Mouse (Mus musculus) CH12.LX (cell line): ENCODE measurements around the gene Vamp4. TPM values are rescaled to one million over a fixed set of nuclear protein-coding genes. Genes with fewer than 3 reads are reported as not detected.

Experiments used
- DNase-seq: peaks from one replicate; pipeline ENCODE4 v3.0.0-alpha.2; 2013; ENCODE audit errors: extremely low read depth
- H3K27ac ChIP-seq: 2 replicates; pipeline ENCODE4 v1.5.1; 2012; ENCODE audit warnings: low read depth, mild to moderate bottlenecking, control low read depth, moderate library complexity; ENCODE audit not compliant: insufficient read depth
- H3K27me3 ChIP-seq: replicated peaks from 2 replicates; pipeline ENCODE3; 2012; ENCODE audit warnings: inconsistent platforms
- H3K36me3 ChIP-seq, 2 experiments: replicated peaks in 1 of 2; 2 replicates each; pipeline versions ENCODE3 to v1.6.1; 2012; ENCODE audit warnings: inconsistent platforms in 1 of 2, low read length in 1 of 2, mild to moderate bottlenecking in 1 of 2, mixed read lengths in 1 of 2, moderate library complexity in 1 of 2; ENCODE audit not compliant: control insufficient read depth in 1 of 2, insufficient read depth in 1 of 2
- H3K4me1 ChIP-seq, 2 experiments: 2 replicates each; pipeline ENCODE4 v1.6.1; 2012; ENCODE audit warnings: inconsistent platforms in 1 of 2, moderate library complexity in 1 of 2; ENCODE audit not compliant: insufficient read depth in 2 of 2, control insufficient read depth in 1 of 2
- H3K4me2 ChIP-seq: 2 replicates; pipeline ENCODE4 v1.6.1; 2012; ENCODE audit warnings: low read depth, mild to moderate bottlenecking, control low read depth; ENCODE audit not compliant: poor library complexity, insufficient read depth, severe bottlenecking
- H3K4me3 ChIP-seq, 3 experiments: fragments of 150-350 bp in 1 of 3; sonication (generic) in 1 of 3; replicated peaks in 1 of 3; 2 replicates each; pipeline versions ENCODE3 to v1.5.1; 2011 to 2012; ENCODE audit warnings: low read depth in 2 of 3, low read length in 2 of 3, mild to moderate bottlenecking in 2 of 3, moderate library complexity in 2 of 3, control low read depth in 1 of 3, improper control_type of control experiment in 1 of 3, inconsistent platforms in 1 of 3, mixed read lengths in 1 of 3; ENCODE audit not compliant: poor library complexity in 1 of 3
- H3K79me2 ChIP-seq: replicated peaks from 2 replicates; pipeline ENCODE4 v1.6.1; 2012; ENCODE audit warnings: mild to moderate bottlenecking, moderate library complexity; ENCODE audit not compliant: control insufficient read depth, poor library complexity, insufficient read depth, severe bottlenecking; ENCODE audit errors: extremely low read depth
- H3K9ac ChIP-seq: 2 replicates; pipeline ENCODE4 v1.6.1; 2012; ENCODE audit warnings: low read depth, mild to moderate bottlenecking, control low read depth, moderate library complexity; ENCODE audit not compliant: insufficient read depth
- H3K9me3 ChIP-seq: replicated peaks from 2 replicates; pipeline ENCODE3; 2012; ENCODE audit warnings: low read length, inconsistent platforms, mixed read lengths
- CHD1 ChIP-seq: IDR thresholded peaks from 2 replicates; pipeline ENCODE4 v1.6.1; 2012; ENCODE audit warnings: low read depth, low read length, improper control_type of control experiment, inconsistent platforms
- CHD2 ChIP-seq: IDR thresholded peaks from 2 replicates; pipeline ENCODE4 v1.6.1; 2011; ENCODE audit warnings: low read length, improper control_type of control experiment
- CTCF ChIP-seq, 2 experiments: IDR thresholded peaks in 1 of 2; conservative IDR thresholded peaks in 1 of 2; 2 replicates each; pipeline ENCODE4 v1.5.1; 2011 to 2012; ENCODE audit warnings: low read depth in 2 of 2, low read length in 2 of 2, improper control_type of control experiment in 1 of 2, inconsistent platforms in 1 of 2, mild to moderate bottlenecking in 1 of 2, moderate library complexity in 1 of 2
- E2F4 ChIP-seq: IDR thresholded peaks from 2 replicates; pipeline ENCODE4 v1.6.1; 2011; ENCODE audit warnings: low read depth, low read length, improper control_type of control experiment; ENCODE audit not compliant: insufficient replicate concordance
- ELF1 ChIP-seq: IDR thresholded peaks from 2 replicates; pipeline ENCODE4 v1.6.1; 2014; ENCODE audit warnings: low read depth, mild to moderate bottlenecking, inconsistent platforms, low read length, improper control_type of control experiment
- ETS1 ChIP-seq: conservative IDR thresholded peaks from 2 replicates; pipeline ENCODE4 v1.6.1; 2012; ENCODE audit warnings: low read depth, mild to moderate bottlenecking, inconsistent platforms, low read length, improper control_type of control experiment, moderate library complexity
- HCFC1 ChIP-seq: IDR thresholded peaks from 2 replicates; pipeline ENCODE4 v1.6.1; 2012; ENCODE audit warnings: low read depth, mild to moderate bottlenecking, inconsistent platforms, low read length, improper control_type of control experiment
- MEF2A ChIP-seq: IDR thresholded peaks from 2 replicates; pipeline ENCODE4 v1.6.1; 2014; ENCODE audit warnings: low read depth, mild to moderate bottlenecking, inconsistent platforms, low read length, improper control_type of control experiment, borderline replicate concordance
- PAX5 ChIP-seq: IDR thresholded peaks from 2 replicates; pipeline ENCODE4 v1.6.1; 2012; ENCODE audit warnings: low read length, inconsistent platforms, mixed read lengths
- POLR2AphosphoS2 ChIP-seq: IDR thresholded peaks from 2 replicates; pipeline ENCODE4 v1.6.1; 2011; ENCODE audit warnings: low read depth, low read length, improper control_type of control experiment
- RAD21 ChIP-seq: IDR thresholded peaks from 2 replicates; pipeline ENCODE4 v1.6.1; 2011; ENCODE audit warnings: low read depth, mild to moderate bottlenecking, low read length, improper control_type of control experiment, moderate library complexity
- RCOR1 ChIP-seq: conservative IDR thresholded peaks from 2 replicates; pipeline ENCODE4 v1.6.1; 2012; ENCODE audit warnings: low read depth, mild to moderate bottlenecking, inconsistent platforms, low read length, improper control_type of control experiment
- SIN3A ChIP-seq: IDR thresholded peaks from 2 replicates; pipeline ENCODE4 v1.6.1; 2012; ENCODE audit warnings: low read length, improper control_type of control experiment, inconsistent platforms
- ZKSCAN1 ChIP-seq: IDR thresholded peaks from 2 replicates; pipeline ENCODE4 v1.6.1; 2012; ENCODE audit warnings: low read depth, inconsistent platforms, low read length, improper control_type of control experiment, borderline replicate concordance
- ZMIZ1 ChIP-seq: IDR thresholded peaks from 2 replicates; pipeline ENCODE4 v1.6.1; 2012; ENCODE audit warnings: low read depth, mild to moderate bottlenecking, inconsistent platforms, low read length, improper control_type of control experiment
- ZNF384 ChIP-seq: IDR thresholded peaks from 2 replicates; pipeline ENCODE4 v1.6.1; 2012; ENCODE audit warnings: low read depth, low read length, improper control_type of control experiment, inconsistent platforms
- dilution Hi-C: fragments of 300-500 bp; cut with MboI; formaldehyde crosslinking; loops from 2 replicates; pipeline ENCODE4 v1.14.3; 2020; ENCODE audit warnings: low sequenced_read_pairs; ENCODE audit not compliant: extremely low pct_unique_long_range_greater_than_20kb, extremely low pct_ligation_motif_present
- in situ Hi-C: fragments of 300-500 bp; cut with MboI; formaldehyde crosslinking; loops from 3 replicates; pipeline ENCODE4 v1.14.3; 2019; ENCODE audit warnings: low sequenced_read_pairs, low pct_ligation_motif_present, low pct_unique_long_range_greater_than_20kb, mixed read lengths
- polyA plus RNA-seq: library from polyadenylated mRNA; unstranded; fragments of >175 nt; gene quantifications from 2 replicates; pipeline ENCODE4 v1.2.1, GENCODE M21; 2012; ENCODE audit warnings: low read depth; ENCODE audit not compliant: insufficient read length
- total RNA-seq, 2 experiments: library from RNA; depleted of rRNA; stranded (reverse); fragments of 300-350 nt in 1 of 2; fragments of >200 nt in 1 of 2; gene quantifications; 2 replicates each; pipeline ENCODE4 v1.2.3; 2012 to 2014

The Vamp4 gene
- total and polyA plus RNA-seq, 3 experiments: 17.9 to 38.5 (median 36.8) TPM

DNA sequence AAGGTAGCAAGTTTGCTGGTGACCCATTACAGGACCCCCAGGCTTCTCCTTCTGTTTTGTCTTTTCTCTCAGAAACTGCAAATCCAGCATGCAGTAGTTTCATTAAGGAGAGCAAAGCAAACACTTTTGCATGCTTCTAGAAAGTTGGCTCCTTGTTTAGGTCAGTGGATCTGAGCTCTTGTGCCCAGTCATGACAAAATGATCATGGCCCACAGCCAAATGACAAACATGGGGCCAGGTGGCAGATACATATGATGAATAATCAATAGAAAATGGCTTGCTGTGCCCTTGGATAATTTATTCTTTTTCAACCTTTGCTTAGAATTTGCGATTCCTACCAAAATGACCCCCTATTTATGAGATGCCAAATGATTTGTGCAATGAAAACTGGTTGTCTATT lies 69.5 kb downstream of the Vamp4 start:
- no peaks in the 10 kb centered on the region for H3K36me3 ChIP-seq
- H3K27me3 ChIP-seq: no peaks in the 10 kb centered on the region
- H3K4me1 ChIP-seq: peaks cover 0 to 3% of the 10 kb centered on the region in 2 experiments; a peak in 1 of 4 replicates
- no peak overlapping the region for H3K9ac ChIP-seq
- H3K27ac ChIP-seq: no peak overlapping the region
- TF ChIP-seq E2F4: no peak
- no peak for TF ChIP-seq ZNF384
- TF ChIP-seq CHD1: no peak
- TF ChIP-seq ETS1: no peak
- TF ChIP-seq ZMIZ1: no peak
- no peak for TF ChIP-seq CTCF (conservative IDR thresholded peaks at IDR 0.05 in 1 of 2, IDR thresholded peaks at IDR 0.05 in 1 of 2; ENCODE audit: low read depth in 2 of 2, low read length in 2 of 2)
- TF ChIP-seq ELF1: no peak
- no peak overlapping the region for H3K4me2 ChIP-seq
- dilution Hi-C loops: no loop called here
- DNase-seq: no peak
- no peaks in the 10 kb centered on the region for H3K79me2 ChIP-seq
- H3K4me3 ChIP-seq: no peak overlapping the region
- in situ Hi-C loops: no loop called here
- no peaks in the 10 kb centered on the region for H3K9me3 ChIP-seq

DNA sequence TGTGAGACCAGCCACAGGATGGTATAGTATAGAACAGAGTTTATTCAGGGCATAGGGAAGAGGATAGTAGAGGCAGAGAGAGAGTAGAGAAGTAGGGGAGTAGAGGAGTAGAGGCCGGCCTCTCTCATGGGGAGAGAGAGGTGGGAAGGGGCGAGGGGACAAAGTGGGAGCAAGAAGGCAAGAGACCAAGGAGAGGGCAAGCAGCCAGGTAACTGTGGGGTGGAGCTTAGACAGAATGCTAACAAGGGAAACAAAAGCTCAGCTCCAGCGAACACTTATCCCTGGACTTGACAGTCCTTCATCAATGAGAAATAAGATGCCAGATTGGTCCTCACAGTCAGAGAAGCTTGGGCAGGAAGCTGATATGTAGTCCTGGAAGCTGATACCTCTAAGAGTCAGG lies 72.3 kb downstream of the Vamp4 start:
- dilution Hi-C loops: no loop called here
- no peaks in the 10 kb centered on the region for H3K36me3 ChIP-seq

DNA sequence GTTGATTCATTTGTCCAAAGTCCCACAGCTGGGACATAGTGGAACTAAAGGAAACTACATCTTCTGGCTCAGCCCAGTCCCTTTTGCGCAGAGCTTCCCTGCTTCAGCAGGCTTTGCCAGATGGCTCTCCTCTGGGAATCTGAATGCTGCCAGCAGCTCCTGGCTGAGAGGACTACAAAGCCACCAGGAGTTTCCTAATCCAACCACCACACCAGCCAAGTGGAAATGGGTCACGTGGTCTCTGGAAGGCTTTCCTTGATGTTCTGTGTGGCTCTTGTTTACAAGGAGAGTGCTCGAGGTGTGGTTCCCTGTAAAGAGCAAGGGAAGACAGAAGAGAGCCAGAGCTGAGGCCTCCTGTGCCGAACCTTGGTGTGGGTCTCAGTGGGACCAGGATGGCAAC lies 73.4 kb downstream of the Vamp4 start:
- in situ Hi-C loops: no loop called here
- Histone ChIP-seq H3K27me3 (no peaks in the 10 kb centered on the region), H3K36me3 (no peaks in the 10 kb centered on the region), H3K9ac (no peak overlapping the region), H3K4me1 (peaks cover 0 to 3% of the 10 kb centered on the region in 2 experiments; a peak in 1 of 4 replicates), H3K4me3 (no peak overlapping the region), H3K9me3 (no peaks in the 10 kb centered on the region), H3K27ac (no peak overlapping the region), H3K79me2 (no peaks in the 10 kb centered on the region), H3K4me2 (no peak overlapping the region)
- DNase-seq: no peak
- dilution Hi-C loops: no loop called here
- TF ChIP-seq PAX5: no peak
- TF ChIP-seq RAD21: no peak
- no peak for TF ChIP-seq SIN3A
- no peak for TF ChIP-seq CTCF (conservative IDR thresholded peaks at IDR 0.05 in 1 of 2, IDR thresholded peaks at IDR 0.05 in 1 of 2; ENCODE audit: low read depth in 2 of 2, low read length in 2 of 2)
- TF ChIP-seq HCFC1: no peak
- TF ChIP-seq MEF2A: no peak
- no peak for TF ChIP-seq ZNF384
- TF ChIP-seq CHD2: no peak
- no peak for TF ChIP-seq RCOR1

More for the DNA sequence above, 72.3 kb downstream of the Vamp4 start:
- Histone ChIP-seq H3K79me2 (no peaks in the 10 kb centered on the region), H3K9ac (no peak overlapping the region), H3K27ac (no peak overlapping the region), H3K9me3 (no peaks in the 10 kb centered on the region), H3K4me1 (peaks cover 1 to 2% of the 10 kb centered on the region in 2 experiments; a peak in 2 of 4 replicates), H3K27me3 (no peaks in the 10 kb centered on the region), H3K4me2 (no peak overlapping the region), H3K4me3 (no peak overlapping the region)
- no peak for DNase-seq
- in situ Hi-C loops: no loop called here
- TF ChIP-seq POLR2AphosphoS2 (no peak), RAD21 (no peak), CTCF (conservative IDR thresholded peaks at IDR 0.05 in 1 of 2, IDR thresholded peaks at IDR 0.05 in 1 of 2; ENCODE audit: low read depth in 2 of 2, low read length in 2 of 2) (no peak), ZKSCAN1 (no peak)
